Mouse (Mus musculus): ENCODE measurements around the gene Ip6k1. TPM values are rescaled to one million over a fixed set of nuclear protein-coding genes. Genes with fewer than 3 reads are reported as not detected.

Ip6k1 gene
- total RNA-seq (2021) = 100 to 1,000 TPM; 196 to 205 TPM

DNA sequence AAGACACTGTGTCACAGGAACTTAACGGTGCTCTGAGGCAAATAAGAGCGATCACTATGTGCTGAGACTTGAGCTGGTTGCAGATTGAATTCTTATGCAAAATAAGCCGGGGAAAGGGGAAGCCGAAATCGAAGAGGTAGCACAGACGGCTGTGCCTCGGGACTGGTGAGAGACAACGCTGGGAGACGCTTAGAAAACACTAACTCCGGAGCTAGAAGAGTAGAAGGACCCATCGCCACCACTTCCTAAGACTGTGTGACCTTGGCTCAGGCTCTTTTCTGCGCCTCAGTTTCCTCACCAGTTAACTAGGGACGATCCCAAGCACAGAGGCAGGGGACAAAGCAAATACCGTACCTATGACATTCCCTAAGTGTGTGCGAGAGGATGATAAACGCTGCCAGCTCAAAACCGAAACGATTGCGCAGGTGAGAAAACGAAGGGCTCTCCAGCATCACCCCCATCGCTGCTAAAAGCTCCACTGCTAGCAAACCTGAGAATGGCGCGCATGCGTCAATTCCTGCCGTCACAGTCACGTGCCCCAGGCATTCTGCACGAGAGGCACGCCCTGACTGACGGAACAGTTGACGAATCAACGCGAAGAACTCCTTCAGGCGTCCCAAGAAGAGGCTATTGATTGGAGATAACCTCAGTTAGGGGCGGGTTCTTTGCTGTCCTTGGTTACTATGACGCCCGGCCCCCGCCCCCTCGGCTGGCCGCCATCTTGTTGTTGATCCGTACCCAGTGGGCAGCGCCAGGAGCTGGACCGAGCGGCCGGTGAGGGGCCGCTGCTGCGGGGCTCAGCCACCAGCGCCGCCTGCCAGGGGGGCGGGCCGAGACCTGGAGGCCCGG is at the start of gene Ip6k1:
Ip6k1 (plus strand) TSS at position 580 of the 849 bp plus-strand sequence.
- peak; percentile 100 for DNase-seq (ENCODE audit: low spot score in 2 of 2)
- intact Hi-C loops (cut with DNase I) = no loop called here

DNA sequence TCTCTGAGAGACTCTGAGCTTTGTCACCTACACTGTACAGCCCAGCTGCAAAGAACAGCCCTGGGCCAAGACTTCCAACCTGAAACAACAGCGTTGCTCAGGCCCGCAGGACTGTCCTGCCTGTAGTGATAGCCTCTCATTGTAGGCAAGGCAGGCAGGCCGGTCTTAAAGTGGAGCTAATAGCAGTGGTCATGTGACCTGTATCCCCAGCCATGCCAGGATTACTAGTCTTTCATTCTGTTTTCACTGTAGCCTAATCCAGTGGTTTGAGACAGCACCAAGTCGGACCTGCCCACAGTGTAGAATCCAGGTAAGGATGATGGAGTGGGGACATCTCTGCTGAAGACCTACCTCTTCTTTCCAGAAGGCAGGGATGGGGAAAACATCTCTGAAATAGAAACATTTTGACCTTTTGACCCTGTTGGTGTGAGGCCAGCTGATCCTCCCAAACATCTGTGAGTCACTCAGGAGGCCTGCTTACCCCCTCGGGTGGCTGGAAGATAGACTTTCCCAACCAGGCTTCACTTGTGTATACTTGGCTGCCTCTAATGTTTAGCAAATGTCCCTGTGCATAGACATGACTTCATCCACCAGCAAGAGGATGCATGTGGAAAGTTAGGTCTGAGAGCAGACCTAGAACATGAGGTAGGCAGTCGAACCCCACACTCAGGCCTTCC is 46.5 kb upstream of the Ip6k1 start:
- no peak for DNase-seq (ENCODE audit: low spot score in 2 of 2)
- intact Hi-C loops (cut with DNase I) = no loop called here

DNA sequence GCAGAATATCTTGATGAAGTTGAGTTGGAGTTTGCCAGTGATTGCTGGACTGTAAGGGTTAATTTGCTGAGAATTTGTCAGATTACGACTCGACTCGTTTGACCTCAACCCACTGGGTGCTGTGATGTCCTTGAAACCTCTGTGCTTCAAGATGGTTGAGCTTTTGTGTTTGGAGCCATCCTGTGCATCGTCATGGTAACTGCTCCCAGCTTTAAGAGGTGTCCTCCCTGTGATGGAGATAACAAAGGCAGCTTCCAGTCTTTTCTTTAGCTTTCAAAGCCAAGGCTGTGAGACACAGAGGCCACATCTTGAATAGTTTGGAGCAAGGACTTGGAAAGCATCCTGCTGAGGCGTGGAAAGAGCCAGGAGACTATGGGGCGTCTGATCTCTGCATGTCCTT is 45.2 kb upstream of the Ip6k1 start:
- DNase-seq (ENCODE audit: low spot score in 2 of 2) = no peak
- intact Hi-C loops (cut with DNase I) = no loop called here

DNA sequence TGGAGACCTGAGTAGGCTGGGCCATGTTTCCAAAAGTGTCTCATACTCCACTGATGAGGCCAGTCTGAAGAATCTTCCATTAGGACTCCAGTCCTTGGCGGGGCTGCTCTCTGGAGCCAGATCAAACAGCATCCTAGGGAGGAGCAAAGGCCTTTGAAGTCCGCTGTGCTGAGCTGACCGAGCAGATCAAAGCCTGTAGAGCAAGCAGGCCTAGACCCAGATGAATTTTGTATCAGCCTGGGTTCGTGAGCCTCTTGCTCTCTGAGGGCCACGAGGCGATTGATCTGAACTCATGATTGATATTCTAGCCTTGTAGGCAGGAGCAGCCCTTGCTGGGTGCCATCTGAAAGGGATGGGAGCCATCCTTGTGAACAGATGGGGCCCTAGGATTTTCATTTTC is 42.4 kb upstream of the Ip6k1 start:
- intact Hi-C loops (cut with DNase I) = loop anchor here (5.0 kb wide), 2 partner anchors 92 to 107 kb away; partner anchors contain the start of gene Amigo3

DNA sequence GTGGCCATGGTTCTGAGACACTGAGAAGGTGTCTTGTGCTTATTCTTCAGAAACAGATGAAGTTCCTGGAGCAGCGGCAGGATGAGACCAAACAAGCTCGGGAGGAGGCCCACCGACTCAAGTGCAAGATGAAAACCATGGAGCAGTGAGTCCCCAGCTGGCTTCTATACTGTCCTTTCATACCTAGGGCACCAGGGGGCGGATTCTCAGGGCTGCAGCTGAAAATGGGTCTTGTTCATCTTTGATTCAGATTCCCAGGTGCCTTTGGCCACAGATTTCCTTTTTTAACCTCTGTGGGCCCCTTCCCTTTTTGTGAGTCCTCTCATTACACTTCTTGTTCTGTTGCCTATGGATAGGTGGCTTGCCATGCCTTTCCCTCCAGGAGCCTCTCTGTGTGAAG is 41.4 kb upstream of the Ip6k1 start:
- intact Hi-C loops (cut with DNase I) = loop anchor here (5.0 kb wide), 2 partner anchors 91 to 106 kb away; partner anchors contain the start of gene Amigo3
- DNase-seq (ENCODE audit: low spot score in 2 of 2) = no peak

More for the DNA sequence above, 42.4 kb upstream of the Ip6k1 start:
- DNase-seq (ENCODE audit: low spot score in 2 of 2) = no peak

DNA sequence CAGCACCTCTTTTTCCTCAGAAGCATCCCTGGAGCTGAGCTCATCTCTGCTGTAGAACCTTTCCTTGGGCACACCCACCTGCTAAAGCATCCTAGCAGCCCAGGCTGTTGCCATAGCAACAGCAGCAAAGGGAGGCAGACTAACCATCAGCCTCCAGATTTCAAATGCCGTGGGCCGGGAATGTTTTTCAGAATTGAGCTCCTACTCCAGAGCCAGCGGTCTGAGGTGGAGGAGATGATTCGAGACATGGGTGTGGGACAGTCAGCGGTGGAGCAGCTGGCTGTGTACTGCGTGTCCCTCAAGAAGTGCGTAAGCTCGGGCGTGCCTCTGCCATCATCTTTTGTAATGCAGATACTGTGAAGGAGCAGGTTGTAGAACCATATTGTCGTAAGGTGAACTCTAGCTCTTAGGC is 40.9 kb upstream of the Ip6k1 start:
- DNase-seq (ENCODE audit: low spot score in 2 of 2) = peak; percentile 85 to 86
- intact Hi-C loops (cut with DNase I) = loop anchor here (5.0 kb wide), 2 partner anchors 91 to 106 kb away; partner anchors contain the start of gene Amigo3

DNA sequence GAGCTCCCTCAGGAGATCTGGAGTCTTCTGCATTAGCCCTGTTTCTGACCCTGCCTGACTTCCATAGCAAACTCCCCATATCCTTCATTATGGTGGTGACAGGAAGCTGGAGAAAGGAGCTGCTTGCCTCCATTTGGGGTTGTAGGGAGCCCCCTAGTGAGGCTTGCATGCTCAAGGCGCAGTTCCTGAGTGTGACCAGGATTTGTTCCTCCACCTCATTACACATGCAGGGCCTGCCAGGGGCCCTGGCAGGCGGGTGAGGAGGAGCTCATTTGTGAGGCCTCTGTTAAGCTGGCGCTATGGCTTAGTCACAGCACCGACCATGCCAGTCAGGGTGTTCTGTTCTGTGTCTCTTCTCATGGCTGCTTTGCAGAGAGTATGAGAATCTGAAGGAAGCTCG is 40.4 kb upstream of the Ip6k1 start:
- intact Hi-C loops (cut with DNase I) = loop anchor here (1.0 to 5.0 kb wide), 3 partner anchors 58 to 105 kb away; partner anchors contain the start of gene Amigo3
- peak; percentile 69 to 72 for DNase-seq (ENCODE audit: low spot score in 2 of 2)

DNA sequence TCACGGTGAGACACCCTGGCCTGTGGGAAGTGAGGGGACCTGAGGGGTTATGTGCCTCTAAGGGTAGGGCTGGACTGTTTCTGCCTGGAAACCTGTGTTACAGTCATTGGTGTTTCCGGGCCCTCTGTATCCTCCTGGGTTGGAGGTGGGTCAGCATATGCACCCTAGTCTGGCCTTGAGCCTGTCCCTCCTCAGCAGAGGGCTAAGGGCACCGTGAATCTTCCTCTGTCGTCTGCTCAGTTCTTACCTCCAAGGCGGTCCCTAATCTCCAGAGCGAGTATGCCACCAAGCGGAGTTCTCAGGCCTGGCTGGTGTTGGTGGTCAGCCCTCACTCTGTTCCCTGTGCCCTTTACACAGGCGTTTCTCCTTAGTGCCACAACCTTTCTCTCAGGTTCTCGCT is 39.4 kb upstream of the Ip6k1 start:
- intact Hi-C loops (cut with DNase I) = loop anchor here (1.0 to 5.0 kb wide), 4 partner anchors 23 to 104 kb away; partner anchors contain the start of gene Amigo3
- DNase-seq (ENCODE audit: low spot score in 2 of 2) = no peak

DNA sequence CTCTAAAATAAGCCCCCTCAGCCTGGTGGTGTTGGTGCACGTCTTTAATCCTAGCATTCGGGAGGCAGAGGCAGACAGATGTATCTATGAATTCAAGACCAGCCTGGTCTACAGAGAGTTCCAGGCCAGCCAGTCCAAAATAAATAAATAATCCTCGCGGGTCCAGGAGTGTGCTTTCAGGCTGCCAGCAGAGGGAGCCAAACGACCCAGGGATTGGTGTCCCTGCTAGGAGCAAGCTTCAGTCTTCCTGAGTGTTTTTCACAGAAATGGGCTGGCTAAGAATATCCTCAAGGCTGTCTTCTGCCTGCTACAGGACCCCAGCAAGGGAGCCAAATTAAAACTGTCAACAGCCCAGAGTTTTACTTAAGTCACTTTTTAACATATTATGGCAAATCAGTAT is 38.6 kb upstream of the Ip6k1 start:
- DNase-seq (ENCODE audit: low spot score in 2 of 2) = peak; percentile 57 to 69
- intact Hi-C loops (cut with DNase I) = loop anchor here (1.0 to 5.0 kb wide), 3 partner anchors 23 to 104 kb away; partner anchors contain the start of gene Amigo3

DNA sequence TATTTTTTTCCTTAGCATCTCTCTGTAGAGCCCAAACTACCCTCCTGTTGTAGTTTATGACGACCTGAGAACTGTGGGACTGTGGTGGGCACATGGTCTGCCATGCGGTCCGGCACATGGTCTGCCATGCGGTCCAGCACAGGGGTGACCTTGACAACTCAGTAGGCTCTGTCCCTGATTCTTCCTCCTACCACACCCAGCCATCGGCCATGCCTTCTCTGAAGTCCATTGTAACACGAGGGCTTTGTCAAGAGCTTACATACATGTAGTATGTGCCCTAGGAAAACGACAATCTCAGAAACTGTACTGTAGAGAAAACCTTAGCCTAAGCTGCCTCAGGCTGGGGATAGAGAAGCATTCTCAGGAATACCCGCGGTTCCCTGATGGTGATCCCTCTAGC is 37.6 kb upstream of the Ip6k1 start:
- intact Hi-C loops (cut with DNase I) = loop anchor here (5.0 kb wide), 2 partner anchors 88 to 103 kb away; partner anchors contain the start of gene Amigo3
- no peak for DNase-seq (ENCODE audit: low spot score in 2 of 2)

DNA sequence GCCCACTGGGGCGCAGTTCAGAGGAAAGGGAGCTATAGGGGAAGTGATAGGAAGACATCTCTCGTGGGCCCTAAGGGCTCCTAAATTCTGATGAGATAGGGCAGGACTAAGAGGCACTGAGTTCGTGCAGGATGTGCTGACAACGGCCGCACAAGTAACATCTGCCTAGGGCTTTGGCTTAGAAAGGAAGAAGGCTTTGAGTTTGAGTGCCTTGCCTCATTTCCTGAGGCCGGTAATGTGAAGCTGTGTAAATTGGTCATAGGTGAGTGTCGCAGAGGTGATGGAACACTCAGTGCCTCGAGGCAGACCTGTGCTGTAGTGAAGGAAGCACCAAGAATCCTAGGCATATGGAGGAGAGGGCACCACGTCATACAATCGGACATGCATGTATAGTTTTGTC is 35.6 kb upstream of the Ip6k1 start:
- intact Hi-C loops (cut with DNase I) = no loop called here
- DNase-seq (ENCODE audit: low spot score in 2 of 2) = no peak

DNA sequence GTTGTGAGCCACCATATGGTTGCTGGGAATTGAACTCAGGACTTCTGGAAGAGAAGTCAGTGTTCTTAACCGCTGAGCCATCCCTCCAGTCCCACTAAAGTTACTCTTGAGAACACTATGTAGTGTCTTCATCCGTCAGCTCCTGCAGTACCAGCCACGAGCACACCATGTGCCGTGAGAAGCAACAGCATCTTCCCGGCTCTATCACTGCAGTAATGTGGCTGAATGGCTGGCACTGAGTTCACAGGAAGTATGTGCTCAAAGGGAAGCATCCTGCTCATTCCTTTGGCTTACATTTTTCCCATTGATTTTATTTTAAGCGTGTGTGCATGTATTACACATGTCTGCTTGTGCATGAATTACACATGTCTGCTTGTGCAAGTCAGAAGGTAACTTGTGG is 34.9 kb upstream of the Ip6k1 start:
- DNase-seq (ENCODE audit: low spot score in 2 of 2) = no peak
- intact Hi-C loops (cut with DNase I) = no loop called here

DNA sequence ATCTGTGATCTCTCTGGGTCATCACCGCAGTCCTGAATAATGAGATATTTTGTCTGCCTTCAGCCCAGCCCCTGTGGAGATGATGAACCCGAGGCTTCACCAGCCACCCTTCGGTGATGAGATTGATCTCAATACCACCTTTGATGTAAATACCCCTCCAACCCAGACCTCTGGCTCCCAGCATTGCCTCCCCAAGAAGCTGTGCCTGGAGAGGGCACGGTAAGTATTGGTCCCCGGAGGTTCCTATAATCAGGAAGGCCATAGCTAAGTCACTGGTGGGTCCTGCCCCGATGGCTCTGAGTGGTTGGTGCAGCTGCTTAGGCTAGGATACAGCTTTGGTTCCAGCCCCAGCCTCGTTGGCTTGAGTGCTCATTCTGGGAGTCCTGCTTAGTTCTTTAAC is 33.8 kb upstream of the Ip6k1 start:
- DNase-seq (ENCODE audit: low spot score in 2 of 2) = no peak

DNA sequence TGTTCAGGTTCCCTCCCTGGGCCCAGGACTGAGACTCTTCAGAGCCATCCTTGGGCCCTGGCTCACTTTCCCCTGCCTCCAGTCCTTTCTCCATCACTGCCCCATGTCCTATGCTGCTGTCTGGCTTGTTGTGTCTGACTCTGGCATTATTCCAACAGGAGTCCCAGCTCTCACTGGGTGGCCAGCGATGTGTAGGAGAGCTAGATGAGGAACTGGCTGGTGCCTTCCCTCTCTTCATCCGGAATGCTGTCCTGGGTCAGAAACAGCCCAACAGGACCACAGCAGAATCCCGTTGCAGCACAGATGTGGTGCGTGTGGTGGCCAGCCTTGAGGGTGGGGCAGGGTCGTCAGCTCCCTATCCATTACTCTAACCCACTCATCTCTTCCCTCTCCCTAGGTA is 32.0 kb upstream of the Ip6k1 start:
- intact Hi-C loops (cut with DNase I) = no loop called here
- DNase-seq (ENCODE audit: low spot score in 2 of 2) = no peak

More for the DNA sequence above, 33.8 kb upstream of the Ip6k1 start:
- intact Hi-C loops (cut with DNase I) = no loop called here

DNA sequence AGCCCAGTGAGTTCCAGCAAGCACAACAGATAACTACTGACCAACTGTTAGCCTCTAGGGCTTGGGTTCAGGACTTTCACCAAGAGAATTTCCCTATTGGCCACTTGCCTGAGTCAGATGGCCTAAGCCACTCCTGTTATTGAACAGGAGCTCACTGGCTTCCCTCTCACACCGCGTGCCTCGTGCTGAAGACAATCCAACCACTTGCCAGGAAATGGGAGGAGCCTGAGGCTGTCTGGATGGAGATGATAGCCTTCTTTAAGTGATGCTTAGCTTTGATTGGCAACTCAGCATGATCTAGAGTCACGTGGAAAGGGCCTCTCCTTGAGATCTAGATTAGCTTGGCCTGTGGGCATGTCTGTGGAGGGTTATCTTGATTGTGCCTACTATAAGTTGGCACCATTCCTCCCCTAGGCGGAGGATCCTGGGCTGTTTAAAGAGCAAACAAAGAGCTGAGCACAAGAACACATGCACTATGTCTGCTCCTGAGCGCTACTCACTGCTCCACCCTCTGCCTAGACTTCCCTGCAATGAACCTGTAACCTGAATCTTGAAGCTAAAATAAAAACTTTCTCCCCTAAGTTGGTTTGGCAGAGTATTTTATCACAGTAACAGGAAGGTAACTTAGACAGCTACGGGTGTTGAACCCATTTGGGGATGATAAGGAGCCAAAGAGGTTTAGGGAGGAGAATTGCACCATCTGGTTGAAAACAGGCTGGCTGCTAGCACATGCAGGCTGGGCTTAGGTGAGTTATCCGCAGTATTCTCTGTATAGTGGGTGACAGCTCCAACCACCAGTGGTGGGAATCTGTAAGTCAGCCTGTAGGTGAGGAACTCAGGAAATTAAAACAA is 30.4 kb upstream of the Ip6k1 start:
- no peak for DNase-seq (ENCODE audit: low spot score in 2 of 2)
- intact Hi-C loops (cut with DNase I) = no loop called here

DNA sequence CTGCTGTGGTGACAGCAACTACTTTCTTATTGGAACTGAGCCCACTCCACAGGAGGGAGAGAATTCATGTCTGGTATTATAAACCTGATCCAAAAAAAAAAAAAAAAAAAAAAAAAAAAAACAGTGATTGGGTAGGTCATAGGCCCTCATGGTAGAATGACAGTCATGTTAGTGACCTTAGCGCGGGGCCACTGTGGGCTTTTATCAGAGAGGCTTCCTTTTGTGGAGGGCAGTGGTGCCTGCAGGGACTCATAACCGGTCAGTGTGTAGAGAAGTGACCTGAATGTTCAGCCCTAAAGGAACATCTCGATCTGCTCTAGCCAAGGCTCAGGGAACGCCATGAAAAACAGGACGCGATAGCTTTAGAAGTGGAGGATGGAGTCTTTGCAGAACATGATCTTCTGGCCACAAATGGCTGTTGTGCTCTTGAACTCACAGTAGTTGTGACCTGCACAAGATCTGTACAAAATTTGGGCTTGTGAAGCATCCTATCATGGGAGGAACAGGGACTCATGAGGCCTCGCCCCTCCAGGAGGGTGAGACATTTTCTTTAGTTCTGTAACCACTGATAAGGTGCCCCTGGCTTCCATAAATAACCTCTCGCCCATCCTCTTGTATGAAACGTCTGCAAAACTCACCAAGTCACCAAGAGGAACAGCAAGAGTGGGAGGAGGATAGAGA is 27.7 kb upstream of the Ip6k1 start:
- intact Hi-C loops (cut with DNase I) = no loop called here
- no peak for DNase-seq (ENCODE audit: low spot score in 2 of 2)

DNA sequence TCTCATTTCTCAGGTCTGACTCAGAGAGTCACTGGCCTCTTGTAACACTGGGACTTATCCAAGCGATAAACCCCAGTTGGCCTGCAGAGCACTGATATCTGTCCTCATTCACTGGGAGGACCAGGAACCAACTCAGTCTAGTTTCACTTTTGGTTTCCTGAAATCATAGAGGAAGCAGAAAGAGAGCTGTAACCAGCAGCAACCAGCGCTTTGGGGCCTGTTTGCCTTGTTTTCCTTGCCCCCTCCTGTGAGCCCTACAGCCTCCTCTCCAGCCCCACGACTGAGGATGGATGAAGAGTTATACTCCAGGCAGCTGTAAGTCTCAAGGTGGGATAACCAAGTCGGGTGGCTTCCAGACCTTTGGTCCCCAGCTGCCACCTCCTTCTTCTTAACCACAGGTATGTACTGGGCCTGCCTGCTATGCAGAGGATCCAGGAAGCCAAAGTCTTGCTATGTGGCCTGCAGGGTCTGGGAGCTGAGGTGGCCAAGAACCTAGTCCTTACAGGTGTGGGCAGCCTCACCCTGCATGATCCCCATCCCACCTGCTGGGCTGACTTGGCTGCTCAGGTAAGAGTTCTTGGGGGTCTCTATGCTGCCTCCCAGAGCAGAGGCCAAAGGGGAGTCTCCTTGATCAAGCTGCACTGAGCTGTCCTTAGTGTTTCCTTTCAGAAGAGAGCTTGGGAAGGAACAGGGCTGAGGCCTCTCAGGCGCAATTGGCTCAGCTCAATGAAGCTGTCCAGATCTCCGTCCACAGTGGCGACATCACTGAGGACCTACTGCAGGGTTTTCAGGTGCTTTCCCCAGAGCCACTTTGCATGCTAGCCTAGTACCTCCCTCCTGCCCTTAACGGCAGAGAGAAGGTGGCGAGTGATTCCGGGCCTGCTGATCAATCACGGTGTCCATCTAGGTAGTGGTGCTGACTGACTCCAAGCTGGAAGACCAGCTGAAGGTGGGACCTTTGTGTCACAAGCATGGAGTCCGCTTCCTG is 26.6 kb upstream of the Ip6k1 start, which contains the start of gene Uba7:
Uba7 (plus strand) TSS at position 107 of the 988 bp plus-strand sequence.
- no peak for DNase-seq (ENCODE audit: low spot score in 2 of 2)
- intact Hi-C loops (cut with DNase I) = no loop called here

DNA sequence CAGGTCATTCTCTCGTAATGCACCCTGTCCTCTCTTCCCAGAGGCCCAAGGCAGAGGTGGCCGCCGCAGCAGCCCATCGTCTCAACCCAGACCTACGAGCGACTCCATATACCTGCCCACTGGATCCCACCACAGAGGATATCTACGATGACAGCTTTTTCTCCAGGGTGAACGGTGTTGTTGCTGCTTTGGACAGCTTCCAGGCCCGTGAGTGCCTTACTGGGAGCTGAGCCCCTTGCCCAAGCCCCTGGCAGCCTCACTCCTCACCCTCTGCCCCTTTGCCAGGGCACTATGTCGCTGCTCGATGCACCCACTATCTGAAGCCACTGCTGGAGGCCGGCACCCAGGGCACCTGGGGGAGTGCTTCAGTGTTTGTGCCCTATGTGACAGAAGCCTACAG is 23.5 kb upstream of the Ip6k1 start:
- intact Hi-C loops (cut with DNase I) = no loop called here
- DNase-seq (ENCODE audit: low spot score in 2 of 2) = no peak
